Mouse (Mus musculus): ENCODE data around the gene Cacng2.

Gene Cacng2

GRCm38 (mm10) chr15:78119704-78120103 lies at the start of gene Cacng2:
Gene Cacng2, minus strand, starts transcription at chr15:78120028.
- DNase-seq (ENCODE audit: low read depth): peak; percentile 95

GRCm38 (mm10) chr15:78169566-78169965 lies 49.7 kb upstream of the Cacng2 start:
- DNase-seq (ENCODE audit: low read depth): no peak

- no peak for DNase-seq (ENCODE audit: low read depth)
These were observed 45.5 kb upstream of the Cacng2 start for GRCm38 (mm10) chr15:78165292-78165691.

DNA sequence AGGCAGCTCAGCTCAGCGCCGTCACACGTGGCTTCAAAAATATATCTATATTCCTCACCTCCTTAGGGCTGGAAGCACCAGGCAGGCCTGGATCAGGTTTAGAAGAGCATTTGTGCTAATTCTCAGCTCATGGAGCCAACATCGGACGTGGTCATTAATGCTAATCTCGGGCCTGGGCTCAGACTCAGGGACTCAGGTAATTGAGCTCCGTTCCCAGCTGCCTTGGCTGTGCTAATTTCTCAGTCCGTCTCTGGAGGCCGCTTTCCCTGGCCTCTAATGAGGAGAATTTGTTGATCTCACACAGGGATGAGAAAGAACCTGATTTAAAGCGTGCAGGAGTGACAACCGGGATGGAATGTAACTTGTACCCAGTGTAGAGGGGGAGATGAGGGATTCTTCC lies 44.6 kb upstream of the Cacng2 start:
- no peak for DNase-seq (ENCODE audit: low read depth)

DNA sequence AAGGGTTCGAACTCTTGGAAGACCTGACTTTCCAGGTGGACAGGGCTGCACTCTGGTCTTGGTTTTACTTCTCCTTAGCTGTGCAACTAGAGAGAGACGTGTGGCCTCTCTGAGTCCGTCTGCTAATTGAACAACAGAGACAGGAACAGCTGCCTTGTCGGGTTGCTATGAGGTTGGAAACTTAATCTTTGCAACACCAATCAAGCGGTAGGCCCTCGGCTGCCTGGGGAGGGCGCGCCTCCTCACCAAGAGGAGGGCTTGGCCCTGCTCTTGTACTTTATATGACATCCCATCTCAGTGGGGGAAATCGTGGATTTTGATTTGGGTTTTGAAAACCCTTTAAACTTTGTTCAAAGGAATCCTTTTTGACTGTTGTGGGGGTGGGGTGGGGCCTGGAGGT lies 42.1 kb upstream of the Cacng2 start:
- DNase-seq (ENCODE audit: low read depth): no peak

- no peak for DNase-seq (ENCODE audit: low read depth)
These were observed 38.5 kb upstream of the Cacng2 start for GRCm38 (mm10) chr15:78158335-78158734.

GRCm38 (mm10) chr15:78157824-78158223 lies 38.0 kb upstream of the Cacng2 start:
- no peak for DNase-seq (ENCODE audit: low read depth)

- DNase-seq (ENCODE audit: low read depth): no peak
These were observed 37.5 kb upstream of the Cacng2 start for GRCm38 (mm10) chr15:78157330-78157729.

DNA sequence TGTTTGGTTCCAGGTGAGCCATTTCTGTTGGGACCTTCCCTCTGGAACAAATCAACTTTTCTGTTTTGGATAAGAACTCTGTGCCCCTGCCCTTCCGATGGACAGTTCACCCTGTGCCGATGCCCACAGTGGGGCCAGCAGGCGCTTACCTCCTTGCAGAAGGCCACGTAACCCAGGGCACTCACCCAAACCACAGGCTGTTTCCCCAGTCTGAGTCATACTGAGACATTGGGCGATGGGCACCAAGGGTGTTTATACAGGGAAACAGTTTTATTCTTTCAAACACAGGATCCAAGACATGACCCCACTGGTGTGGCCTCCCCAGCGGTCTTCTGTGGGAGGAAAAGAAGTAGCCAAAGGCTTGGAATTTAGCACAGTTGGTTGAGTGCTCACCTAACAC lies 35.6 kb upstream of the Cacng2 start:
- DNase-seq (ENCODE audit: low read depth): no peak

GRCm38 (mm10) chr15:78153045-78153775 lies 33.4 kb upstream of the Cacng2 start:
- no peak for DNase-seq (ENCODE audit: low read depth)

GRCm38 (mm10) chr15:78148565-78148964 lies 28.7 kb upstream of the Cacng2 start:
- DNase-seq (ENCODE audit: low read depth): no peak

DNA sequence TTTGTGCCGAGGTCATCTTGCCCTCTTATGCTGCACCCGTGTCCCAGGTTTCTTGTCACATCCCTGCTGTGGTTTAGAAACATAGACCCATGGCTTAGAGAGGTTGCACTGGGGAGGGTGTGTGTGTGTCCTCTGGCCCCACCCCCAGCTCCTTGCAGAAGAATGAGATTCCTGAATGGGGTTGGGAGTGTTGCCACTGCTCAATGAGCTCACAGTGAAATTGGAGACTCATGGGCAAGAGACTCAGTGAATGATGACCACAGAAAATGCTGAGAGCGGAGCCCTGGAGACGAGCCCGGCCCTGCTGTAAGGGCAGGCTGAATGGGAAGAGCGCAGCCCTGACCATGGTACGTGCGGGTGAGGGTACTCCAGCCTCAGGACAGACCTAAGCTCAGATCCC lies 20.4 kb upstream of the Cacng2 start:
- DNase-seq (ENCODE audit: low read depth): no peak

DNA sequence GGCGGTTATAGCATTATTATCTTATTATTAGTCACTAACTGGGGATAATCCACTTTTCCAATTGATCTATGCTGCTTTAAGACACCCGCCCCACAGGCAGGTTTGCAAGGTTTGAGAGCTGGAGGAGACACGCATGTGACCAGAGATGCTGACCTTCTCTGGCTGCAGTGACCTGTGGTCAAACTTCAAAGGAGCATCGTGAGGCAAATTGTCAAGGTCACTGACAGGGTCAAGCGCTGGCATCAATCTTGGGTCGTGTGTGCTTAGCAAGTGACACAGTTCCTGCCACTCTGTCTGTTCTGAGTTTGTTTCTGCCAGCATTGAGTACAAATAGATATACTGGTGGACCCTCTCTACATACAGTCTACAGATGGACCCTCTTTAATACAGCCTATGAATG lies 14.8 kb upstream of the Cacng2 start:
- DNase-seq (ENCODE audit: low read depth): no peak

GRCm38 (mm10) chr15:78133389-78133788 lies 13.6 kb upstream of the Cacng2 start:
- DNase-seq (ENCODE audit: low read depth): no peak

- DNase-seq (ENCODE audit: low read depth): no peak
These were observed 580 bp downstream of the Cacng2 start for GRCm38 (mm10) chr15:78119248-78119647.

GRCm38 (mm10) chr15:78118275-78118995 lies 1.4 kb downstream of the Cacng2 start:
- DNase-seq (ENCODE audit: low read depth): no peak

GRCm38 (mm10) chr15:78117731-78118130 lies 2.1 kb downstream of the Cacng2 start:
- no peak for DNase-seq (ENCODE audit: low read depth)

GRCm38 (mm10) chr15:78116936-78117335 lies 2.9 kb downstream of the Cacng2 start:
- DNase-seq (ENCODE audit: low read depth): no peak

DNA sequence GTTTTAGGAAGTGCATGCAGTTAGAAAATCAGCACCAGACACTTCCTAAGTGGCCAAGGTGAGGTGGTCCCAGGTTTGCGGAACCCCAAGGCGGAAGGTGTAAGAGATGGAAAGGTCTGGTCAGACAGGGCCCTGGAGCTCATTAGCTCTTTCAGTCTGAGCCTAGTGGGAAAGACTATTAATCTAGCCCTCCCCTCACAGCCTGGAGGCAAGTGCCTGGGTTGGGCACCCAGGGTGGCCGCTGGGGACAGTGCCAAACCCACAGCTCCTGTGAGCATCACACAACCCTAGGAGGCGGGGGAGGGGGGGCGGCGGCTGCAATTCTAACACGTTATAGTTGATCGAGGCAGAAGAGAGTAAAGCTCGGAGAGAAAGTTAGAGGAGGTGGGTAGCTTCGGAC lies 3.6 kb downstream of the Cacng2 start:
- DNase-seq (ENCODE audit: low read depth): no peak

- no peak for DNase-seq (ENCODE audit: low read depth)
These were observed 20.3 kb downstream of the Cacng2 start for GRCm38 (mm10) chr15:78099516-78099915.

DNA sequence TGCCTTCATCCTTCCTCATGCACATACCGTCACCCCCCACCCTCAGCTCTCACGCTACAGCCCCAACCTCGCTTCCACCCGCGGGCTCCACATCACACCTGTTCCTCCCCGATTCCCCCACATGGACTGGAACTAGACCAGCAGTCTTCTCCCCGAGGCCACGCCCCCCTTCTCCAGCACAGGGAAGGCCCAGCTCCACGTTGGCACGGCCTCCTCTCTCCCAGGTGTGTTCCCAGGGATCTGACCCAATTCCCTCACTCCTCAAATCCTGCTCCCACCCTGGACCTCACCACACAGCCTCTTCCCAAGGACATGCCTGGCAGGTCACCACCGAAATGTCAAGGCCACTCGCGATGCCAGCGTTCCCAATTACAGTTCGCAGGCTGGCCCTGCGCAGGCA lies 23.8 kb downstream of the Cacng2 start:
- DNase-seq (ENCODE audit: low read depth): no peak

- DNase-seq (ENCODE audit: low read depth): no peak
These were observed 26.2 kb downstream of the Cacng2 start for GRCm38 (mm10) chr15:78093597-78093996.

- no peak for DNase-seq (ENCODE audit: low read depth)
These were observed 36.8 kb downstream of the Cacng2 start for GRCm38 (mm10) chr15:78082841-78083572.
